Mouse (Mus musculus) frontal cortex, adult 2 months (tissue): ENCODE data around the gene Ovol1. TPM values are rescaled to one million over a fixed set of nuclear protein-coding genes. Genes with fewer than 3 reads are reported as not detected.

ENCODE experiments used
- DNase-seq, 2 experiments: peaks; one replicate each; pipeline ENCODE4 v3.0.0; 2022; ENCODE audit warnings: low spot score in 1 of 2; ENCODE audit errors: extremely low spot score in 1 of 2
- polyA plus RNA-seq: library from polyadenylated mRNA; depleted of rRNA; stranded (reverse); fragments of >200 nt; gene quantifications from 2 replicates; pipeline ENCODE4 v1.2.3, GENCODE M21; 2012; rRNA removed

Ovol1 gene
- 0.04 TPM in 2 replicates for polyA plus RNA-seq

DNA sequence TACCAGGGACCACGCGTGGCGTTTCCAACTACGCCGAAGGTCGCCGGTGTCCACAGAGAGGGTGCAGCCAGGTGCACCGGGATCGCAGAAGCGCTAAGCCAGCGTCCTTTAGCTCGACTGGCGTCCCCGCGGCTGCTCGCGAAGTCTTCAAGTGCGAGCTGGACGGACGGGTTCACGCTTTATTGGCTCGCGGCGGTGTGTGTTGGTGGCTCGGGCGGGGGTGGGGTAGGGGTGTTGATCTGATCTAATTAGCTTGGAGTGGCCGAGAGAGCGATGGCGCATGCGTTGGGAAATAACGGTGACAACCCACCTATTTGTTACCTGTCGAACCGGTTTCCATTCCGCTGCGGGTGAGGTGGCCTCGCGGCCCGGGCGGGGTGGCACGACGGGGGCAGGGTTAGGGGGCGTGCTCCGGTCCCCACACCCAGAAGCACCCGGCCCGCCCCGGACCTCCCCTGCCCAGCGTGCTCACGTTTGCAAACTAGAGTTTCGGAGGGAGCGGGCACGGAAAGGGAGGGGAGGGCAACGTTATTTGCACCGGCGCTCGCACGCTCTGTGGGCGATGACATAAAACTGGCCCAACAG lies at the start of gene Ovol1:
Ovol1 (minus strand) TSS at position 190 of the 585 bp plus-strand sequence.
- DNase-seq: no peak

DNA sequence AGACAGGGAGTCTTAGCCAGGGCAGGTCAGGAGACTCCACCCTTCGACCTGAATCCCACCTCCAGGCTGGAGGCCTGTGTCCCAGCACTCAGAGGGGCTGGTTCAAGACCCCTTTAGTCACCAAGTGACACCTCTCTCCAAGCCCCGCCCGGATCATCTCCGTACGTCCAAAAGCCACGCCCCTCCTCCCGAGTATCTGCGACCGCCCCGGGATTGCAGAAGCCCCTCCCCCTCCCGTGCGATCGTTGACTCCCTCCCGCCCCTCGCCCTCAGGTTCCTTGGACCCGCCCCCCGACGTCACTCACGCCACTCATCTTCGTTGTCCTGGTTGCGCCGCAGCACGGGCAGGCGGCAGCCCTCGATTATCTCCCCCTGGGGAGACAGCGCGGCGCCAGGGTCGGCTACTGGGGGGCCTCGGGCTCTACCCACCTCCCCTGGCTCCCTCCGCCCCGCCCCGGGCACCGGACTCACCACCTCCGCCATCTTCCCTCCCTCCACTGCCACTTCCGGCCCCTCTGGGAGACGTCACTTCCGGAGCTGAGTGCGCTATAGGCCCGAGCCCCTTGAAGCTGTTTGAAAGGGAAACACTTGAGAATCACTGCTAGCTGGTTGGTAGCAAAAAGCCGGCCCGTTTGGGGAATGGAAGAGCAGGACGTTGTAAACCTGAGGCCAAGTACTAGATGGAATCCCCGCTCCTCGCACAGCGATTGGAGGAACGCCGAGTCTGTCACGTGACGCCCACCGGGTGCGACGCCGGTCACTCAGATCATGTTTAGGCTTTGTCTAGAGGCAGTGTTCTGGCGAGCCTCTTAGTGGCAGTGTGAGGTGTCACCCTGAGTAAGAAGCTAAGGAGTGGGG lies 49.3 kb upstream of the Ovol1 start, which contains the start of gene Kat5:
Kat5 (minus strand) TSS at position 691 of the 858 bp plus-strand sequence.
- peak; percentile 81 to 91 for DNase-seq

DNA sequence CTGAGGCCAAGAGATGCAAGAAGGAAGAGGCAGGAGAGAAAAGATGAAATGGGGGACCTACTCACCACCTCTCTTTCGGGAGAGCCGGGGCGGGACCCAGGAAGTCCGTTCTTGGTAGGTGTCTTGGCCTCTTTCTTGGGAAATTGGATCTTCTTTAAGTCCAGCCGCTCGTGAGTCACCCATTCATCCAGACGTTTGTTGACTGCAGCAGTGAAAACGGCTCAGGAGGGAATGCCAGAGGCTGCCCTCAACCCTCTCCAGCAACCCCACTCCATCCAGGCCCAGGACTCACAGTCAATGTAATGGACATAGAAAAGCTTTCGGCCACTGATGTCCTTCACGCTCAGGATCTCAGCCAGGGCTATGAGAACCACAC lies 48.7 kb upstream of the Ovol1 start:
- no peak for DNase-seq

DNA sequence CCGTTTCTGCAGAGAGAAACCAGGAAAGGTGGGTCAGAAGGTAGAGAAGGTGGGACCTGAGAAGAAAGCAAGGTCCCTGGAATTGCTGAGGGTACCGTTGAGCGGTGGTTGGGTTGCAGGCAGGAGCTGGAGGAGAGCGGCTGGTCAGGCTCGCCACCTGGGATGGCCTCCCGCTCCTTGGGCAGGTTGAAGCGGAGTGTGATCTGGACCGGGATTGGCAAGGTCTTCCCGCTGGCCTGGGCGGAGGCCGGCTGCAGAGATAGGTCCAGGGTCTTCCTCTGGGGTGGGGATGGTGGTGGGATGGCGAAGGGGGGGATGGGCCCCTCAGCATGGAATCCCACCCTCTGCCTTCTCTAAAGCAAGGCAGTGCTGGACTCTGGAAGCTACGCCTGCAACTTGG lies 48.3 kb upstream of the Ovol1 start:
- DNase-seq: no peak

DNA sequence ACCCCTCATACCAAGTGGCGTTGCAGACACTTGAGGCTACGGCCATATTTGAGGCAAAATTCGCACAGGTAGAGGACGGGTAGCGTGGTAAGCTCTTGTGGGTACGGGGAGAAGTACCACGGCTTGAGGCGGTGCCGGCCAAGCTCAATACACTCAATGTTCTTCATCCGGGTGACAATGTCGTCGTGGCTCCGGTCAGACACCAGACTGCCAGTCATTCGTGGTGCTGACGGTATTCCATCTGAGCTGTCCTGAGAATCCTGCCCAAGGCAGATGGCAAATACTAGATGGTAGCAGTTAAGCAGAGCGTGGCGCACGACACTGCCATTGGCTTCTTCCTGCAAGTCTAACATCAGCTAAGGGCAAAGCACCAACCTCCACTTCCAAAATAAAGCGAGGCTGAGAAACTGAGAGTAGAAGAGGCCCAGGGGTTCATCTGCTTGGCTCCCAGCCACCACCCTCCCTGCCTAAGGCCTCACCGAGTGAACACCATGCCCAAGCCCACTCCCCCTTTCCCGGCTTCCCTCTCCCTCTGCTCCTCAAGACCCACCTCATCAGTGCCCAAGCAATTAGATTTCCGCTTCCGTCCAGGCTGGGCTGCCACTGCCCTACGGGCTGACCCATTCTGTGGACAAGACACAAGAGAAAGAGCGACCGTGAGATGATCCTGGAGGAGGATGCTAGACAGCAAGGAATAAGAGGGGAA lies 47.4 kb upstream of the Ovol1 start:
- DNase-seq: no peak

DNA sequence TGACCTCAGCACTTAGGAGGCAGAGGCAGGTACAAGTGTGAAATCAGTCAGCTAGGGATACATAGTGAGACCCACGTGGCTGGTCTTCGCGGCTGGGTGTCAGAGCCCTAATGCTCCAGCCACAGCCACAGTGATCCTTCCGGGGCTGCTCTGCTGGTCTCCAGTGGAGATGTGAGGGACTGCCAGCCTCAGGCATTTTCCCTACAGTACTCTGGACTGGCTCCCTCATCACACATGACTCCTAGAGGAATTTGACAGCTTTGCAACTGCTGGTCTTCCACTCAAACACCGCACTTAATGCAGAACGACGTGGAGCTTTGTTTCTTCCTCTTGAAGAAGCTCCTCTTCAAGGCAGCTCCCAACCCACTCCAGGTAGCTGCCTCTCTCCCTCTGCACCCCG lies 45.8 kb upstream of the Ovol1 start:
- no peak for DNase-seq

DNA sequence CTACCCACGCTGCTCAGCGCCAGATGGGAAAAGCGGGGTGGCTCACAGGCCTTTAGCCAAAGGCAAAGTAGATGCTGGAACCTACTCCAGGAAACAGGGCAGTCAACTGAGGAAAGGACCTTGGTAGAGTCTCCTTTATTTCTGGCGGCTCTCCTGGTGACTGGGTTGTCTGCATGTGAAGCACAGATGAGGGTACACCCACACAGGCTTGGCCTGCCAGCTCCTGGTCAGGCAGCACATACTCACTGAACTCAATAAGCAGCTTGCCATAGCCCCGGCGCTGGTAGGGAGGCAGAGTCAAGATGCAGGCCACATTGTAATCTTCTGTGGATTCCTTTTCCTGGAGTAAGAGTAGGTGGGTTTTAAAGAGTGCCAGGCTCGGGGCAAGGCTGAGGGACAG lies 44.7 kb upstream of the Ovol1 start:
- DNase-seq: no peak

DNA sequence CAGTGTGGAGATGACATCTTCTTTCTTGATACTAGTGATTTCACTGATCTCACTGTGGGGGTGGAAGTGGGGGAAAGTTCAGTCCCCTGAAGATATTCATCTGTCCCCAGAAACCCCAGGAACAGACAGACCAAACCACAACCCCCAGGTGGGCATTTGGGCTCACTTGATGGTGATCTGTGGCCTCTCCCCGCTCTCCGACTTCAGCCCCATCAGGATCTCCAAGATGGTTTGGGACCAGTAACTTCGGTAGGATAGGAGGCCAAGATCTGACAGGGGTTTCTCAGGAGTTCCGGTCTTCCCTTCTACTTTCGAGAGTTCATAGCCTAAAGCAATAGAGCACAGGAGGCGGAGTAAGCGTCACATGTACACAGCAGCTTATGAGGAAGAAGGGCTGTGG lies 43.2 kb upstream of the Ovol1 start:
- DNase-seq: no peak

DNA sequence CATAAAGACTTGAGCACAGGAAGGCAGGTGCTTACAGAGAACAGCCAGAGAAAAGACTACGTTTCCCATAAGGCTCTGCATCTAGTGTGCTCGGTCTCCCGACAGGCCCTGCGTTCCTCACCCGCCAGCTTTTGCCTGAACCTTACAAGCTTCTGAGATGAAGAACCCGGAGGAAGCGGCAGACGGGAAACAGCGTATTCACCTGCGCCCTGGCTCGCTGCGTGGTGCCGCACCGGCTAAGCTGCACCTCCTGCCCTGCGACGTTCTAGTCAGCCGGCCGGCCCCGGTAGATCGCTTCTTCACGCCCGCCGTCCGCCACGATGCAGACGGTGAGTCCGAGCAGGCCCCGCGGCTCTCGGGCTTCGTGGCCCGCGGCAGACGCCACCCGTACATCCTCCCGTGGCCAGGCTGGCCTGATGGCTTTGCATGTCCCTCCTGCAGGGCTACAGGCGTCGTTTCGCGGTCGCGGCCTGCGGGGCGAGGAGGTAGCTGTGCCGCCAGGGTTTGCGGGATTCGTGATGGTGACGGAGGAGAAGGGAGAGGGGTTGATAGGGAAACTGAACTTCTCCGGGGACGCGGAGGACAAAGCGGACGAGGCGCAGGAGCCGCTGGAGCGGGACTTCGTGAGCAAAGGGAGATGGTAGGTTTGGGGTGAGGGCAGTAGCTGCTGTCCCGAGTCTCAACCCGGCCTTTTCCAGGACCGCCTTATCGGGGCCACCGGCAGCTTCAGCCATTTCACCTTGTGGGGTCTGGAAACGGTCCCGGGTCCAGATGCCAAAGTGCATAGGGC lies 41.5 kb upstream of the Ovol1 start, which contains the start of gene Rnaseh2c:
Rnaseh2c (plus strand) TSS at position 122 of the 790 bp plus-strand sequence.
- DNase-seq: peak; percentile 76 to 87

DNA sequence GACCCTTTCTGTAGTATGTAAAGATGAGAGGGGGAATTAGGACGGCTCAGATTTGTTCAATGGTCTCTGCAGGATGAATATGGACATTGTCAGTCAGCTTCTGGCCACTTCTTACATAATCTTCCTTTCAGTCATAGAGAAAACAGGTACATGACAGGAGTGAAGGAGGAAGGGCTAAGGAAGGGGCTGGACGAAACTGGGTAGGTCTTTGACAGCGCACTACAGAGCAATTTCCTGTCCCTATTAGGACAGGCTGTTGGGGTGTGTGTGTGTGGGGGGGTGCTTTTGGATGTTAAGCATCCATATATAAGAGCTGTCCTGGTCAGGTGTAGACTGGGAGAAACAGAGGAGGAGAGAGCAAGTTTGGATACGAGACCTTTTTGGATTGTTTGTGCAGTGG lies 38.8 kb upstream of the Ovol1 start:
- DNase-seq: no peak

DNA sequence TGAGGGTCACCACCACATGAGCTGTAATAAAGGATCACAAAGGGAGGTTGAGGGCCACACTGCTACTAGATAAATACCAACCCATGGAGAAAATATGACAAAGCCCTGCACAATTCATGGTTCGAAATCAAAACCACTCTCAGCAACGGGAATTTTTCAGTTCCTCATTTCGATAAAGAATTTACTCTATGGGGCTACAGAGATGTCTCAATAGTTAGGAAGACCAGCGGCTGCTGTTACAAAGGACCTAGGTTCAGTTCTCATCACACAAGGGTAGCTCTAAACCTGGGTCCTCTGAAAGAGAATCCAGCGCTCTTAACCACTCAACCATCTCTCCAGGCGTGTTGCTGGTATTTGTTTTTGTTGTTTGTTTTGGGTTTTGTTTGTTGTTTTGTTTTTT lies 31.4 kb upstream of the Ovol1 start:
- DNase-seq: no peak

DNA sequence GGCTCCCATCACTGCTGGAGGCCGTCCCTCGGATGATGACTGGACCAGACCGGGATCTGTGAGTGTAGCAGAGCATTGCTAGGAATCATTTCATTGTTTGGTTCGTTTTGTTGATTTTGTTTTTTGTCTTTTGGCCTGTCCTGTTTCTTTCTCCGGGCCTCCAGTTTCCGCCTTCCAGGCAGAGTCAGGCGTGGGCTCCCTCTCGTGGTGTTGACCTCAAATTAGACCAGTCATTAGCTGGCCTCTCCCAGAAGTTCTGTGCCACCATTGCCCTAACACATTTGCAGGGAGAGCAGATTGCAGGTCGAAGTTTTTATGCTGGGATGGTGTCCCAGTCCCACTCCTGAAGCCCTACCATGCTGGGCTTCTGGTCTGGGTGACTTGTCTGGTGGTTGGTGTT lies 28.7 kb upstream of the Ovol1 start:
- no peak for DNase-seq

DNA sequence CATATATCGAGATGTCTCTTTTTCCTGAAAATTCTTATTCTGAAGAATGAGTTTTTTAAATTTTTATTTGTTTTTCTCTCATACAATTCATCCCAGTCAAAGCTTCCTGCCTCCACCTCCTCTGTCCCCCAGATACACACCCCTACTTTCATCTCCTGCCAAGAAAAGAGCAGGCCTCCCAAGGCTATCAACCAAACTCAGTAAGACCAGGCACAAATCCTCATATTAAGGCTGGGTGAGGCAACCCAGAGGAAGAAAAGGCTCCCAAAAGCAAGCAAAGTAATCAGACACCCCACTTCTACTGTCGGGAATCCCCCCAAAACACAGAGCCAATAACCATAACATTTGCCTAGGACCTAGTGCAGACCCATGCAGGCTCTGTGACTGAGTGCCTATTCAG lies 21.5 kb upstream of the Ovol1 start:
- no peak for DNase-seq

DNA sequence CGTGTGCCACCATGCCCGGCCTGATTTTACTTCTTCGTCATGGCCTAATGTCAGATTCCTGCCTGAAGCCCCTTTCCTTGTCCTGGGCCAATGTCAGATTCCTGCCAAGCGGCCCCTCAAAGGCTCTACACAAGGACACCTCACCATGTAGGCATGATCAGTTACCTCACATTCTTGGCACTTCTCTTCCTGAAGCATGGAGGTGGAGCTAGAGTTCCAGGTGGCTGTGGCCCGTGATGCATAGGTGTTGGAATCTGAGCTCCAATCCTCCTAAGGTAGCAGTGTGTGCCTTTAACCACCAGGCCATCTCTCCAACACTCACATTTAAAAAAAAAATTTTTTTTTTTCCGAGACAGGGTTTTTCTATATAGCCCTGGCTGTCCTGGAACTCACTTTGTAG lies 20.3 kb upstream of the Ovol1 start:
- DNase-seq: no peak

DNA sequence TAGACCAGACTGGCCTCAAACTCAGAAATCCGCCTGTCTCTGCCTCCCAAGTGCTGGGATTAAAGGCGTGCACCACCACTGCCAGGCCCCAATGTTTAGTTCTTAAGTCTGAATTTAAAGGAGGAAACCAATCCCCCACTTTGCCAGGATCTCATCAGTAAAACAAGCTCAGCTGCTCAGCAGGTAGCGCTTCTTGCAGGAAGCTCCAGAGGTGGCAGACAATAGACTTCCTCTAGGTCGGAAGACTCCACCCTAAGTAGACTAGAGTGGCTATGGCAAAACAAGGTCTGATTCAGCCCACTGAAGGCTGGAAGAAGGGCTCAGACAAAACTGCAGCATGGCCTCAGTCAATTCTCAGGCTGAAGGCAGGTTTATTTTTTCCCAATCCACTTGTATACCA lies 19.5 kb upstream of the Ovol1 start:
- no peak for DNase-seq

DNA sequence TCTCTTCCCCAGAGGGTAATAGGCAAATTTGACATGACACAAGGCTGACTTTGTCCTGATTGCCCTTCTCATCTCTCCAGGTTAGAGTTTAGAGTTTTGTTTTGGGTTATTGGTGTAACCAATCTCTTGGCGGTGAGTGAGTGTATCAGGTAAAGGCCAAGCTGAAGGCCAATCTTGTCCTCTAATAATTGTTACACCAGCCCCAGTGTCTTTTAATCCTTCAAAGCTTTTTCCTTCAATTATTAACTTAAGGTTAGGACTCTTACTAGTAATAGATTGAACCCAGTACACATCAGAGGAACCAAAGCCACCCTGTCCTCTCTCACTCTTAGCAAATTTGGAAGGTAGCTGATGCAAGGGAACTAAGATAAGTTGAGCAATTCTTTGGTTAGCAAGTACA lies 14.9 kb upstream of the Ovol1 start:
- no peak for DNase-seq

DNA sequence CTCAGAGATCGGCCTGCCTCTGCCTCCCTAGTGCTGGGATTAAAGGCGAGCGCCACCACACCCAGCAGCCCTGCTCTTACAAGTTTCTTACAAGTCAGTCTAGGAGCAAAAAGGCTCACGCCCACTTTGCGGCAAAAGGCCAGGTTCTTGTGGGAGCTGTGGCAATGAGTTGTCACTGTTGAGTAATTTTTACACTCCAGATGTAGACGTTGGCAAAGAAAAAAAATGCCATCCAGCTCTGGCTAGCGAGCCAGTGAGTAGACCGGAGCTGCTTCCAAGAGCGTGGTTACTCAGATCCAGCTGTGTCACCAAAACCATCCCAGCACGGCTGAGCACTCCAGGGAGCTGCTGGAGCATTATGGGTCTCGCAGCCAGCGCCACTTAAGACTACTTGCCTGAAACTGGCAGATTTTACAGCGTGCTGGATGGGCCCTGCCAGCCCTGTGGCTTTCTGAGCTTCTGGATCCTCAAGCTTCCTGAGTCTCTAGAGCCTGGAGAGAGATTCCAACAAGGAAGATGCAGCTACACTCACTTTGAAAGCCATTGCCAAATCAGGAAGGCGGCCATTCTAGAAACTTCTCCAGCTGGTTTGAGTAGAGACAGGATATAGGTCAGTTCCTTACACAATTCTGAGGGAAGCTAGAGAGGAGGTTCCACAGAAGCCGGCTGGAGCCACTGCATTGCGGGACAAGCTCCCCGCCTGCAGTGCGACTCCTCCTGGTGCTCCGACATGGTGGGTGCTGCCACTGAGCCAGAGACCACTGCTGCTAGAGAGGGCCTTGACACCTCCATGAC lies 12.1 kb upstream of the Ovol1 start:
- DNase-seq: peak; percentile 80 to 90

DNA sequence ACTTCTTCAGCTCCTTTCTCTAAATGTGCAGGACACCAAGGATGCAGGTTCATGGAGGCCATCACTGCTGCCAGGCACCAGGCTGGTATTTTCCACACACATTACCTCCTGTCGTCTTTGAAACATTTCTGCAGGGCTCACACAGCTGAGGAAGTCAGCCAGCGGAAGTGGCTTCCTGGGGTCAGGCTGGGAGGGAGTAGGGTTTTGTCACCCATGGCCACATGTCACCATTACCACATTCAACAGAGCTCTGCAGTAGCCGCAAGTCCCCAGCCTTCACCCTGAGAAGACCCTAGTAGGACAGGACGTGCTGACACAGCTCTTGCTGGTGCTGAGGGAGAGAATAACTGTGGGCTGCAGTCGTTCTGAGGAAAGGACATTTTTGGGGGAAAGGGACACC lies 11.4 kb upstream of the Ovol1 start:
- DNase-seq: no peak

DNA sequence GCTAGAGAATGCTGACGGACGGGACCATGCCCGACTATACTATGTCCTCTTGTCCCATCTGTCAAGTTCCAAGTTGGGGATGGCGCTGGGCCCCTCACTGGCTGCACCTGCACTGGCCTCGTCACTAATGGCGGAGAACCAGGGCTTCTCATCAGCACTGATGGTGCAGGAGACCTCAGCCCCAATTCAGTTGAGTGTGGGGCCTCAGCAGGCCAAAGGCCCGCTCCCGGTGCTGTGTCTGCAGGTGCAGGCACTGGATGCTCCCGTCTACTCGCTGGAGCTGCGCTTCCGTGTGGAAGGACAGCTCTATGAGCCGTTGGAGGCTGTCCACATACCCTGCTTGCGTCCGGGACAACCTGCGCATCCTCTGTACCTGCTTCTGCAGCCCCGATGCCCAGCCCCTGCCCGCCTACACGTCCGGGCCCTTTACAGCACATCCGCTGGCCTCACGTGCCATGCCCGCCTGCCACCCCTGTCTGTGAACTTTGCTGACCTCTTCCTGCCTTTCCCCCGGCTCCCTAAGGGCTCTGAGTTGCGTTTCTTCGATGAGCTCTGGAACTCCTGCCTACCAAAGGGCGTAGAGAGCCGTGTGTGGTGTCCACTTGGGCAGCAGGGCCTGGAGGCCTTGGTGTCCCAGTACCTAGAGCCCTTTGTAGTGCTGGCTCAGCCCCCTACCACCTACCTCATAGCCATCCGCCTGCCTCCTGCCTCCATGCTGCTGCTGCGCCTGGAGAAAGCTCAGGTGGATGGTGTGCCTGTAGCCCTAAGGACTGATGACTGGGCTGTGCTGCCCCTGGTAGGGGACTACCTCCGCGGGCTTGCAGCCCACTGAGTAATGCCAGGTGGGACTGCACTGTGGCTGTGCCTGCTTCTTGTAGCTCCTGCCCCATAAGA lies 10.2 kb upstream of the Ovol1 start:
- DNase-seq: no peak
